Mouse (Mus musculus): ENCODE results near the gene Ppp1r1a. TPM values are rescaled to one million over a fixed set of nuclear protein-coding genes. Genes with fewer than 3 reads are reported as not detected.

Gene Ppp1r1a
- polyA plus RNA-seq, 1 experiment from 2014 or later, result 18.1 TPM

- H3K4me2 ChIP-seq (ENCODE audit: low read depth, low read length), result no peak overlapping the region
- no peak overlapping the region for H3K9ac ChIP-seq (ENCODE audit: low read depth, low read length)
- H3K36me3 ChIP-seq (ENCODE audit: control insufficient read depth, insufficient read depth, low read length), result no peaks in the 10 kb centered on the region
- no peak overlapping the region for H3K4me3 ChIP-seq (ENCODE audit: low read depth, low read length)
- no peaks in the 10 kb centered on the region for H3K27me3 ChIP-seq (replicated peaks; ENCODE audit: control insufficient read depth, insufficient read depth, low read length)
- no peaks in the 10 kb centered on the region for H3K9me3 ChIP-seq (ENCODE audit: control insufficient read depth, low read length)
- WGBS, result 72% methylated on average over 1 of the region's 1 CpGs
- no peaks in the 10 kb centered on the region for H3K4me1 ChIP-seq (ENCODE audit: control insufficient read depth, insufficient read depth, low read length)
- no peak for ATAC-seq (ENCODE audit: low read depth)
- DNase-seq (ENCODE audit: low spot score), result no peak
- no peak overlapping the region for H3K27ac ChIP-seq (replicated peaks; ENCODE audit: low read depth, low read length)
Observed at GRCm38 (mm10) chr15:103486658-103487057, 51.1 kb downstream of the Ppp1r1a start.

DNA sequence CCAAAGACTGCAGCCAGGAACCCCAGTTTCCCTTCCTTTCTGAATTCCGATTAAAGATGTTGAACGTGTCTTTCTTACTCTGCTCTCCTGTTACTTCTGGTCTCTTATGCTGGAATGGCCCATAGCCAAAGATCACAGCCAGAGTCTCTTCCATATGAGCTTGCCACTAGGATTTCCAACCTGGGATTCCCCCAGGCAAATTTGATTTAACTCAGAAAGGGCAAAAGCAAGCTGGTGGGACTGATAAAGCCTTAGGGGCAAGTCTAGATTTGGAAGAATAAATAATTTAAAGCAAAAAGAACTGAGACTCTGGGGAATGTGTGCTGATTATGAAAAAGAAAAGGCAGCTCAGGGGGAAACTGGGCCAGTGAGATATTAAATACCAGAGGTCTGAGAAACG is 52.7 kb downstream of the Ppp1r1a start:
- H3K36me3 ChIP-seq (ENCODE audit: control insufficient read depth, insufficient read depth, low read length), result no peaks in the 10 kb centered on the region
- H3K4me2 ChIP-seq (ENCODE audit: low read depth, low read length), result no peak overlapping the region
- no peak overlapping the region for H3K27ac ChIP-seq (replicated peaks; ENCODE audit: low read depth, low read length)
- H3K9me3 ChIP-seq (ENCODE audit: control insufficient read depth, low read length), result no peaks in the 10 kb centered on the region
- no peaks in the 10 kb centered on the region for H3K27me3 ChIP-seq (replicated peaks; ENCODE audit: control insufficient read depth, insufficient read depth, low read length)
- ATAC-seq (ENCODE audit: low read depth) (no peak), DNase-seq (ENCODE audit: low spot score) (no peak)
- H3K4me1 ChIP-seq (ENCODE audit: control insufficient read depth, insufficient read depth, low read length), result no peaks in the 10 kb centered on the region
- WGBS, result 50% methylated on average over 3 of the region's 3 CpGs
- no peak overlapping the region for H3K9ac ChIP-seq (ENCODE audit: low read depth, low read length)
- H3K4me3 ChIP-seq (ENCODE audit: low read depth, low read length), result no peak overlapping the region

DNA sequence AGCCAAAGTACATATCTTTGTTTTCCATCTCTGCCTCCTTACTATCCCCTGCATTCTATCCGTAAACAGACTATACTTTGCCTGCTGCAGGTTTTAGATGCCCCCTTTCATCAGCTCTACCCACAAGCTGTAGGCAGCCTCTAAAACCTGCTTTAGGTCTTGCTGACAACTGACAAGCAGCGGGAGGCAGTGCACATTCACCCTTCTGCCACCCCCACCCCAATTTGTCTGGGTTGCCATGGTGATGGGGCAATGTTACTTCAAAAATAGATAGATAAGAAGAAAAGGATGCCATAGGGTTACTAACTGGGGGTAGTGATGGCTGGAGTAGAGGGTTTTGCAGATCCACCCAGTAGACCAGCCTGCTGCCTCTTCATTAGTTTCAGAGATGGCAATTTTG is 53.3 kb downstream of the Ppp1r1a start:
- no peaks in the 10 kb centered on the region for H3K36me3 ChIP-seq (ENCODE audit: control insufficient read depth, insufficient read depth, low read length)
- no peaks in the 10 kb centered on the region for H3K27me3 ChIP-seq (replicated peaks; ENCODE audit: control insufficient read depth, insufficient read depth, low read length)
- 59% methylated on average over 2 of the region's 2 CpGs for WGBS
- H3K4me1 ChIP-seq (ENCODE audit: control insufficient read depth, insufficient read depth, low read length), result no peaks in the 10 kb centered on the region
- H3K27ac ChIP-seq (replicated peaks; ENCODE audit: low read depth, low read length), result no peak overlapping the region
- no peak overlapping the region for H3K4me2 ChIP-seq (ENCODE audit: low read depth, low read length)
- ATAC-seq (ENCODE audit: low read depth) (no peak), DNase-seq (ENCODE audit: low spot score) (no peak)
- H3K9ac ChIP-seq (ENCODE audit: low read depth, low read length), result no peak overlapping the region
- H3K9me3 ChIP-seq (ENCODE audit: control insufficient read depth, low read length), result no peaks in the 10 kb centered on the region
- no peak overlapping the region for H3K4me3 ChIP-seq (ENCODE audit: low read depth, low read length)

DNA sequence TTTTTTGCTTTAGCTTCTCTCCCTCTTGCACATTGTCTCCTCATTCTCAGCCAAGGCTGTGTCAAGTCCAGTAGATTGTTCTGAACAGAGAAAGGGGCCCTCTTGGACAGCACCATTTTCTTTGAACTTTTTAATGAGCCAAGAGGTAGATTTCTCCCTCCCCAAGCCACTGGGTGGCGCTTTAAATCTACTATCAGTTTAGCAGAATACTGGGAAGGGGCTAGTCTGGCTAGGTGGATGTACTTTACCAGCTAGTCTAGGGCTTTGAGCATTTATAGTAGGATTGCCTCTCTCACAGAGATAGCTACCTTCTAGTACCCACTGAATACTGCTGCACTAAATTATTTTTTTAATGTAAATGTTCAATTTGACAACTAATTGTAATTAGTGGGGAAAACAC is 55.3 kb downstream of the Ppp1r1a start:
- 0% methylated on average over 1 of the region's 1 CpGs for WGBS
- no peaks in the 10 kb centered on the region for H3K4me1 ChIP-seq (ENCODE audit: control insufficient read depth, insufficient read depth, low read length)
- ATAC-seq (ENCODE audit: low read depth), result no peak

More for the DNA sequence above, 55.3 kb downstream of the Ppp1r1a start:
- no peak overlapping the region for H3K4me2 ChIP-seq (ENCODE audit: low read depth, low read length)
- H3K36me3 ChIP-seq (ENCODE audit: control insufficient read depth, insufficient read depth, low read length), result no peaks in the 10 kb centered on the region
- no peak overlapping the region for H3K9ac ChIP-seq (ENCODE audit: low read depth, low read length)
- peak; percentile 65 for DNase-seq (ENCODE audit: low spot score)
- H3K27ac ChIP-seq (replicated peaks; ENCODE audit: low read depth, low read length), result no peak overlapping the region
- H3K9me3 ChIP-seq (ENCODE audit: control insufficient read depth, low read length), result no peaks in the 10 kb centered on the region
- no peak overlapping the region for H3K4me3 ChIP-seq (ENCODE audit: low read depth, low read length)
- no peaks in the 10 kb centered on the region for H3K27me3 ChIP-seq (replicated peaks; ENCODE audit: control insufficient read depth, insufficient read depth, low read length)

Other genes starting within 250 kb of the Ppp1r1a start
- 0.13 and 0.47 TPM in 2 replicates for gene Gpr84, start 227.4 kb downstream of the Ppp1r1a start, polyA plus RNA-seq (2014; fragmentation: Nextera tagmentation; extraction: Ambion mirVana)
- gene Zfp385a, start 197.9 kb downstream of the Ppp1r1a start, polyA plus RNA-seq (2014; fragmentation: Nextera tagmentation; extraction: Ambion mirVana), result 18.4 and 19.0 TPM in 2 replicates
- gene Itga5, start 171.2 kb downstream of the Ppp1r1a start, polyA plus RNA-seq (2014; fragmentation: Nextera tagmentation; extraction: Ambion mirVana), result 63.4 TPM in 2 replicates
- not detected in 2 replicates for gene Gtsf1, start 107.5 kb downstream of the Ppp1r1a start, polyA plus RNA-seq (2014; fragmentation: Nextera tagmentation; extraction: Ambion mirVana)
- gene Gtsf2, start 89.5 kb downstream of the Ppp1r1a start, polyA plus RNA-seq (2014; fragmentation: Nextera tagmentation; extraction: Ambion mirVana), result not detected in 2 replicates
- 4.6 and 5.0 TPM in 2 replicates for gene Nckap1l, start 84.2 kb downstream of the Ppp1r1a start, polyA plus RNA-seq (2014; fragmentation: Nextera tagmentation; extraction: Ambion mirVana)
- 6.1 and 7.2 TPM in 2 replicates for gene Pde1b, start 35.0 kb downstream of the Ppp1r1a start, polyA plus RNA-seq (2014; fragmentation: Nextera tagmentation; extraction: Ambion mirVana)
- not detected in 2 replicates for gene Glycam1, start 27.1 kb upstream of the Ppp1r1a start, polyA plus RNA-seq (2014; fragmentation: Nextera tagmentation; extraction: Ambion mirVana)
- gene Mucl1, start 217.5 kb upstream of the Ppp1r1a start, polyA plus RNA-seq (2014; fragmentation: Nextera tagmentation; extraction: Ambion mirVana), result not detected in 2 replicates